Mouse (Mus musculus): ENCODE data around the gene Kif1b.

GRCm38 (mm10) chr4:149168016-149168415 is 139.5 kb downstream of the Kif1b start:
- TF ChIP-seq CTCF (IDR thresholded peaks at IDR 0.05) (no peak), EP300 (IDR thresholded peaks at IDR 0.05) (no peak)
